Mouse (Mus musculus) frontal cortex, adult 2 months (tissue): ENCODE results near the gene Adrb1. TPM values are rescaled to one million over a fixed set of nuclear protein-coding genes. Genes with fewer than 3 reads are reported as not detected.

ENCODE experiments used
- DNase-seq, 2 experiments: peaks; one replicate each; pipeline ENCODE4 v3.0.0; 2022; ENCODE audit warnings: low spot score in 1 of 2; ENCODE audit errors: extremely low spot score in 1 of 2
- polyA plus RNA-seq: library from polyadenylated mRNA; depleted of rRNA; stranded (reverse); fragments of >200 nt; gene quantifications from 2 replicates; pipeline ENCODE4 v1.2.3, GENCODE M21; 2012

The Adrb1 gene
- polyA plus RNA-seq, 1 experiment, result 19.4 TPM

GRCm38 (mm10) chr19:56702039-56702438 is 20.0 kb upstream of the Adrb1 start:
- DNase-seq, result no peak

- DNase-seq, result no peak
Measured at GRCm38 (mm10) chr19:56703238-56704097, 18.5 kb upstream of the Adrb1 start.

GRCm38 (mm10) chr19:56705026-56705675 is 16.8 kb upstream of the Adrb1 start:
- no peak for DNase-seq

- DNase-seq, result no peak
Measured at GRCm38 (mm10) chr19:56708794-56709193, 13.2 kb upstream of the Adrb1 start.

- DNase-seq, result peak; percentile 84 to 91
Measured at GRCm38 (mm10) chr19:56710131-56710905, 11.7 kb upstream of the Adrb1 start.

GRCm38 (mm10) chr19:56713613-56714012 is 8.4 kb upstream of the Adrb1 start:
- DNase-seq, result no peak

- no peak for DNase-seq
Measured at GRCm38 (mm10) chr19:56714661-56715170, 7.3 kb upstream of the Adrb1 start.

GRCm38 (mm10) chr19:56718046-56718445 is 4.0 kb upstream of the Adrb1 start:
- DNase-seq, result no peak

- DNase-seq, result no peak
Measured at GRCm38 (mm10) chr19:56720882-56721281, 1.1 kb upstream of the Adrb1 start.

GRCm38 (mm10) chr19:56722291-56722707 is 300 bp downstream of the Adrb1 start:
- no peak for DNase-seq

GRCm38 (mm10) chr19:56722711-56723330 is 822 bp downstream of the Adrb1 start:
- DNase-seq, result peak in 1 of 2 experiments; percentile 66

GRCm38 (mm10) chr19:56723331-56724125 is 1.5 kb downstream of the Adrb1 start:
- no peak for DNase-seq

GRCm38 (mm10) chr19:56724126-56724597 is 2.2 kb downstream of the Adrb1 start:
- no peak for DNase-seq

GRCm38 (mm10) chr19:56727170-56727877 is 5.3 kb downstream of the Adrb1 start:
- DNase-seq, result no peak

GRCm38 (mm10) chr19:56734033-56734572 is 12.1 kb downstream of the Adrb1 start:
- DNase-seq, result no peak

- no peak for DNase-seq
Measured at GRCm38 (mm10) chr19:56735747-56736146, 13.7 kb downstream of the Adrb1 start.

GRCm38 (mm10) chr19:56736287-56736686 is 14.3 kb downstream of the Adrb1 start:
- no peak for DNase-seq

- DNase-seq, result no peak
Measured at GRCm38 (mm10) chr19:56745061-56745460, 23.1 kb downstream of the Adrb1 start.

GRCm38 (mm10) chr19:56745528-56745927 is 23.5 kb downstream of the Adrb1 start:
- DNase-seq, result no peak
